Mouse (Mus musculus) ES-E14 (cell line): ENCODE measurements around the gene Umps. TPM values are rescaled to one million over a fixed set of nuclear protein-coding genes. Genes with fewer than 3 reads are reported as not detected.
A peak's percentile ranks its signal among the peaks of the same experiment; 100 is the strongest.

Experiments
- DNase-seq: peaks from one replicate; pipeline ENCODE4 v3.0.0-alpha.2; 2013; ENCODE audit warnings: low read depth, low spot score
- H3K27ac ChIP-seq: 2 replicates; pipeline ENCODE4 v1.5.1; 2012; ENCODE audit warnings: low read depth, mild to moderate bottlenecking, low read length, moderate library complexity, mixed read lengths; ENCODE audit not compliant: poor library complexity, insufficient read depth, severe bottlenecking
- H3K36me3 ChIP-seq: 2 replicates; pipeline ENCODE4 v1.6.1; 2012; ENCODE audit warnings: mild to moderate bottlenecking, low read length, moderate library complexity, mixed read lengths; ENCODE audit not compliant: control insufficient read depth, poor library complexity, insufficient read depth, severe bottlenecking
- H3K4me1 ChIP-seq, 2 experiments: fragments of 150-350 bp in 1 of 2; sonication (generic) in 1 of 2; 2 replicates each; pipeline ENCODE4 v1.6.1; 2012; ENCODE audit warnings: low read length in 2 of 2, mild to moderate bottlenecking in 1 of 2, mixed read lengths in 1 of 2; ENCODE audit not compliant: control insufficient read depth in 2 of 2, insufficient read depth in 2 of 2, poor library complexity in 1 of 2
- H3K4me3 ChIP-seq, 2 experiments: fragments of 150-350 bp in 1 of 2; sonication (generic) in 1 of 2; 2 replicates each; pipeline ENCODE4 v1.5.1; 2012; ENCODE audit warnings: low read length in 2 of 2, low read depth in 1 of 2, mild to moderate bottlenecking in 1 of 2, mixed read lengths in 1 of 2; ENCODE audit not compliant: insufficient read depth in 1 of 2, poor library complexity in 1 of 2, severe bottlenecking in 1 of 2
- H3K9ac ChIP-seq: 2 replicates; pipeline ENCODE4 v1.6.1; 2012; ENCODE audit warnings: low read depth, mild to moderate bottlenecking, low read length, mixed read lengths; ENCODE audit not compliant: poor library complexity, insufficient read depth, severe bottlenecking
- H3K9me3 ChIP-seq: fragments of 150-350 bp; sonication (generic); 2 replicates; pipeline ENCODE4 v1.6.1; 2012; ENCODE audit warnings: low read depth, mild to moderate bottlenecking, low read length; ENCODE audit not compliant: control insufficient read depth, insufficient read depth
- CHD2 ChIP-seq: IDR thresholded peaks from 2 replicates; pipeline ENCODE4 v1.6.1; 2014; ENCODE audit warnings: mild to moderate bottlenecking, low read depth, low read length, inconsistent platforms
- HCFC1 ChIP-seq: IDR thresholded peaks from 2 replicates; pipeline ENCODE4 v1.6.1; 2012; ENCODE audit warnings: low read length, inconsistent platforms, borderline replicate concordance; ENCODE audit not compliant: insufficient read depth
- MAFK ChIP-seq: IDR thresholded peaks from 2 replicates; pipeline ENCODE4 v1.6.1; 2014; ENCODE audit warnings: mild to moderate bottlenecking, low read depth, low read length, inconsistent platforms; ENCODE audit not compliant: insufficient read depth
- ZC3H11A ChIP-seq: IDR thresholded peaks from 2 replicates; pipeline ENCODE4 v1.6.1; 2012; ENCODE audit warnings: low read depth, mild to moderate bottlenecking, inconsistent platforms, low read length, borderline replicate concordance
- ZNF384 ChIP-seq: IDR thresholded peaks from 2 replicates; pipeline ENCODE4 v1.6.1; 2012; ENCODE audit warnings: low read depth, low read length, inconsistent platforms
- in situ Hi-C, 2 experiments: fragments of 600-800 bp; cut with MboI; formaldehyde crosslinking; loops; one replicate each; pipeline ENCODE4 v1.15.1; 2025; ENCODE audit warnings: low sequenced_read_pairs in 2 of 2, inconsistent platforms in 1 of 2; ENCODE audit not compliant: unreplicated experiment in 2 of 2
- total RNA-seq: library from RNA; depleted of rRNA; stranded (reverse); fragments of 300-350 nt; gene quantifications from 2 replicates; pipeline ENCODE4 v1.2.3, GENCODE M21; 2012

Gene Umps
- total RNA-seq, 1 experiment, result 81.2 TPM

- no peak overlapping the region for H3K9ac ChIP-seq
- peaks cover 27% of the 10 kb centered on the region for H3K36me3 ChIP-seq
- H3K9me3 ChIP-seq, result no peaks in the 10 kb centered on the region
- no peak for TF ChIP-seq ZC3H11A
- TF ChIP-seq HCFC1, result no peak
- TF ChIP-seq ZNF384, result no peak
- TF ChIP-seq MAFK, result no peak
- TF ChIP-seq CHD2, result no peak
- no peak for DNase-seq
- no peak overlapping the region for H3K4me3 ChIP-seq
- H3K4me1 ChIP-seq, result no peaks in the 10 kb centered on the region
- in situ Hi-C loops, result loop anchor here in 1 of 2 experiments (5.0 kb wide), 1 partner anchor 131 kb away; no protein-coding TSS in a partner anchor
- H3K27ac ChIP-seq, result no peak overlapping the region
Measured at GRCm38 (mm10) chr16:33953008-33953407, 13.8 kb downstream of the Umps start.

GRCm38 (mm10) chr16:33950830-33951229 lies 16.0 kb downstream of the Umps start:
- Histone ChIP-seq H3K36me3 (peaks cover 11% of the 10 kb centered on the region), H3K9me3 (no peaks in the 10 kb centered on the region), H3K4me3 (no peak overlapping the region), H3K4me1 (no peaks in the 10 kb centered on the region), H3K9ac (no peak overlapping the region), H3K27ac (no peak overlapping the region)
- TF ChIP-seq ZC3H11A, result peak; percentile 79
- no peak for TF ChIP-seq CHD2
- DNase-seq, result peak; percentile 79
- in situ Hi-C loops, result loop anchor here in 1 of 2 experiments (5.0 kb wide), 1 partner anchor 129 kb away; no protein-coding TSS in a partner anchor

DNA sequence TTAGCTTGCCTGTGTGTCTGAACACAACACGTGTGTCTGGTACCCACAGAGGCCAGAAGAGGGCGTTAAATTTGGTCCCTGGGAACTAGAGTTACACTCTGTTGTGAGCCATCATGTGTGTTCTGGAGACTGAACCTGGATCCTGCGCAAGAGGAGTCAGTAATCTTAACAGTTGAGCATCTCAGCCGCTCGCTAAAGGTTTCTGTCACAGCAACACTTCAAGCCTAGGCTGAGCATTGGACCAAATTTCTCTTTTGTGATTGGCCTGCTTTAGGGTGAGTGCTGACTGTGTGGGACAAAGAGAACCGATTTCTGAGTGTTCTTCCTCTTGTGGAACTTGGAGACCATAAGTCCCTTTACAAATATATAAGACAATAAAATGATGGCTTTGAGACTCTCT lies 16.5 kb downstream of the Umps start:
- DNase-seq, result no peak
- peaks cover 7% of the 10 kb centered on the region for H3K36me3 ChIP-seq
- H3K4me3 ChIP-seq, result no peak overlapping the region
- TF ChIP-seq ZC3H11A (no peak), MAFK (no peak), HCFC1 (no peak), CHD2 (no peak), ZNF384 (no peak)
- H3K9ac ChIP-seq, result no peak overlapping the region
- no peaks in the 10 kb centered on the region for H3K4me1 ChIP-seq
- no peak overlapping the region for H3K27ac ChIP-seq
- no peaks in the 10 kb centered on the region for H3K9me3 ChIP-seq
- in situ Hi-C loops, result loop anchor here in 1 of 2 experiments (5.0 kb wide), 1 partner anchor 128 kb away; no protein-coding TSS in a partner anchor

- Histone ChIP-seq H3K36me3 (no peaks in the 10 kb centered on the region; the same call in 1 of the 2 replicates), H3K4me1 (no peaks in the 10 kb centered on the region), H3K9ac (no peak overlapping the region), H3K27ac (no peak overlapping the region), H3K9me3 (no peaks in the 10 kb centered on the region), H3K4me3 (no peak overlapping the region)
- no peak for DNase-seq
- no peak for TF ChIP-seq ZNF384
- no peak for TF ChIP-seq CHD2
- TF ChIP-seq HCFC1, result no peak
- no peak for TF ChIP-seq ZC3H11A
- no peak for TF ChIP-seq MAFK
- in situ Hi-C loops, result loop anchor here in 1 of 2 experiments (10.0 kb wide), 1 partner anchor 123 kb away; the partner anchor contains the start of gene Itgb5
Measured at GRCm38 (mm10) chr16:33947664-33948571, 18.9 kb downstream of the Umps start.
